Mouse (Mus musculus) embryo, embryonic 9.5 days (tissue): ENCODE results near the gene Glrx5.

ENCODE experiments used
- DNase-seq: peaks from one replicate; pipeline ENCODE4 v3.0.0-alpha.2; 2017; ENCODE audit errors: extremely low spot score

The Glrx5 gene

DNA sequence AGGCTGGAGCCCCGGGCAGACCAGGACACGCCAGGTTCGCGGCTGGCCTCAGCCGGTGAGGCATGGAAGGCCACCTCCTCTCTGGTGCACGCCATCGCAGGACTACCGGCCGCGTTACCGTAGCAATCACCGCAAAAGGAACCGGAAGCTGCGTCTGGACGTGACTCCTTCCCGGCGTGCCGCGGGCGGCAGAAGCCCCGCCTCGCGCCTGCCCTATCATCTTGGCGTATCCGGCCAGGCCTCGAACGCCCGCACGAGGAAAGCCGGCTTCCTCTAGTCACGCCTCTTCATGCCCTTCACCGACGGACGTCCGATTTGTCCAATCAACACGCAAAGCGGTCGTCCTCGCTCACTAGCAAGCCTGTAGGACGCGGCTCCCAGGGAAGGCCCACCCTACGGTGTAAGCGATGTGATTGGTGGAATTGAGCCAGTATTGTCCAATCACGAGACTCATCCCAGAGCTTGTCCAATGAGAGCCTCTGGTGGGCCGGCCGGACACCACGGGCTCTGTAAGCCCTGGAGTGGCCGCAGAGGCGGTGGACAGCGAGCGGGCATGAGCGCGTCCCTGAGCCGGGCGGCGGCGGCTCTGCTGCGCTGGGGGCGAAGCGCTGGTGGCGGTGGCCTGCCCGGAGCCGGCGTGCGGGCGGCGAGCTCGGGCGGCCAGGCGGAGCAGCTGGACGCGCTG lies at the start of gene Glrx5:
Glrx5 (plus strand) TSS at position 542 of the 685 bp plus-strand sequence.
- peak; percentile 97 for DNase-seq

- no peak for DNase-seq
These were observed 49.0 kb upstream of the Glrx5 start for GRCm38 (mm10) chr12:104983476-104983875.

DNA sequence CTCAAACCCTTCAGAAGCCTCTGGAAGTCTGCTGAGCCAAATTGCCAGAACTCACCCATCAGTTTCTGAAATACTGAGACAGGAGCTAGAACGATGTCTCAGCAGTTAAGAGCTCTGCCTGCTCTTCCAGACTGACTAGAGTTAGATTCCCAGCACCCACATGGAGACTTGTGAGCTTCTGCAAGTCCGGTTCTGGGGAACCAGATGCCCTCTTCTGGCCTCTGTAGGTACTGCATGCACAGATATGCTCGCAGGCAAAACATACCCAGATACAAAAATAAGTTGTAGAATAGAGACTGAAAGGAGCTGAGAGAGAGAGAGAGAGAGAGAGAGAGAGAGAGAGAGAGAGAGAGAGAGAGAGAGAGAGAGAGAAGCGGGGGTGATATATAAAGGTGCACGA lies 47.4 kb upstream of the Glrx5 start:
- DNase-seq: no peak

DNA sequence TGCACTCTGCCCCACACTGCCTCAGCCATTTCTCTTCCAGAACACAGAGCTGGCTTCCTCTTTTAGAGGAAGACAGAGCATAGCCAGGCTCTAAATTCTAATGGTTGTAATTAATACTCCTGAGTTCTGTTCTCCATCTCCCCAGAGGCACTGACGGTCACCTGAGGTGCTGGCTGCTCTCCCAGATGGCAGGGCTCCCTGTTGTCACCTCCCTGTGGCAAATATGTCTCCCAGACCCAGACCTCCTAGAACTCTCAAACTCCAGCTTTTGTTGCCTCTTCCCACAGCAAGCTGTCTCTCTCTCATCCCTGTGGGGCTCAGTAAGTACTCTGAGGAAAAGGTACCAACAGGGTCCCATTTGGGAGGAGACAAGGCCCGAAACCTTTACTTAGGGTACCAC lies 46.5 kb upstream of the Glrx5 start:
- DNase-seq: no peak

DNA sequence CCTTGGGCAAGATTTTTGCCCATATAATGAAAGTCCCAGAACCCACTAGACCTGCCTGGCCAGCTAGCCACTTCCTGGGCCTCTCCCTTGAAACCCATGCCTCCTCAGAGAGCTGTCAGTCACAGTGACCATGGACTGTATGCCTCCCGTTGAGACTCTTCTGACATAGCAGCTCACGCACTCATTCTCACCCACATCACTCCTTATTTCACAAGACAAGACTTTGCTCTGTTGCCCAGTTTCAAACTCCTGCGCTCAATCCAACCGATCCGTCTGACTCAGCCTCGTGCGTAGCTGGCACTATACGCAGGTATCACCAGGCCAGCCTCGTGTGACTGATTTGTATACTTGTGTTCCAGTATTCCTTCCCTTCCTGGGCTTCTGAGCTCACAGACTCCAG lies 45.7 kb upstream of the Glrx5 start:
- DNase-seq: no peak

GRCm38 (mm10) chr12:104987936-104988335 lies 44.6 kb upstream of the Glrx5 start:
- DNase-seq: no peak

DNA sequence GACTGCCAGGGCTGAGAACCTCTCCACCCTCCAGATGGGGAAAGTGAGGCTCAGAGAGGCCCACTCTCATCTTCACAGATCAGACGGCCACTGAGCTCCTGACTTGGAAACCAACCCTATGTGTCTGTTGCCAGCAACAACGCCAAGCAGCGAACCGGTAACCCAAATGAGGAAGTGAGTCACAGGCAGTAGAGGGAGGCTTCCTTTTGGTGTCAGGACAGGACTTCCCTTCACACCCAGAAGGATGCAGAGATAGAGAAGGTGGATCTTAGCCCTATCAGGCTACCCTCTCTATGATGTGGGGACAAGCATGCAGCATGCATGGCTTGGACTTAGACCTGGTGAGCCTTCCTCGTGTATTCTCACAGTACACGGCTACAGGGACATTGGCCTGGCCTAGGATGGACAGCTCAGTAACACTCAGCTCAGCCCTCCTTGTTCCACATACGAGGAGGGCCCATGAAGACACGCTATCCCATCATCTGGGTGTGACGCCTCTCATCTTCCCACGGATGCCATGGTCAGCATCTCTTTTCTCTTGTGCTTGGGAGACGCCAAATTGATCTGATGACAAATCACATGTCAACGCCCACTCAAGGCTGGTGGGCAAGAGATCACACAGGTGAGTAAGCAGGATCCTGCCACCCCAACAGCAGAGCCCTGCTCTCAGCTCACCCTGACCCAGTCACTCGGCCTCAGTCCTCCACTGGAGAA lies 41.6 kb upstream of the Glrx5 start:
- no peak for DNase-seq

DNA sequence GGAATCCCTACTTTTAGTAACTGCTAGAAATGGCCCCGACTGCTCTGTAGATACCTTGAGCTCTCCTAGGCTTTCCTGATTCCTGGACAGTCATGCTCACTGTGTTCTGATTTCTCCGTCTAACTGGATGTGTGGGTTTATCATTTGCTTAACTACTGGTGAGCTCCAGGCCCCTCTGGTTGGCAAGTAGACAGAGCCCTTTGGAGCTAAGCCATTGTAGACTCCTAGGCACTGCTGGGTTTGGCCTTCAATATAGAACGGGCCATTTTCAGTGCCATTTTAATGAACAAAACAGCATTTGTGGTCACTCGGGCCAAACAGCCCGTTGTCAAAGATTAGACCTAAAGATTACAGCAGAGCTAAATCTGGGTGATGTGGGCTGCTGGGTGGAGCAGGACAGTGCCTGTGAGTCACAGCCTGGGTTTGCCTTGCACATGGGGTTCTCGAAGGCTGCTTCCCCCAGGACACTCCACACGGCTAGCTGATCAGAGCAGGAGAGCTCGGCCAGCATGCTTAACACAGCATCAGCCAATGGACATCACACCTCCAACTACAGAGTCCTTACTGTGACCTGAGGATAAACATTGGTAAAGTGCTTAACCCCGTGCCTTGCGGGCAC lies 40.3 kb upstream of the Glrx5 start:
- no peak for DNase-seq

GRCm38 (mm10) chr12:104992838-104993237 lies 39.6 kb upstream of the Glrx5 start:
- DNase-seq: no peak

- no peak for DNase-seq
These were observed 37.1 kb upstream of the Glrx5 start for GRCm38 (mm10) chr12:104995259-104995876.

DNA sequence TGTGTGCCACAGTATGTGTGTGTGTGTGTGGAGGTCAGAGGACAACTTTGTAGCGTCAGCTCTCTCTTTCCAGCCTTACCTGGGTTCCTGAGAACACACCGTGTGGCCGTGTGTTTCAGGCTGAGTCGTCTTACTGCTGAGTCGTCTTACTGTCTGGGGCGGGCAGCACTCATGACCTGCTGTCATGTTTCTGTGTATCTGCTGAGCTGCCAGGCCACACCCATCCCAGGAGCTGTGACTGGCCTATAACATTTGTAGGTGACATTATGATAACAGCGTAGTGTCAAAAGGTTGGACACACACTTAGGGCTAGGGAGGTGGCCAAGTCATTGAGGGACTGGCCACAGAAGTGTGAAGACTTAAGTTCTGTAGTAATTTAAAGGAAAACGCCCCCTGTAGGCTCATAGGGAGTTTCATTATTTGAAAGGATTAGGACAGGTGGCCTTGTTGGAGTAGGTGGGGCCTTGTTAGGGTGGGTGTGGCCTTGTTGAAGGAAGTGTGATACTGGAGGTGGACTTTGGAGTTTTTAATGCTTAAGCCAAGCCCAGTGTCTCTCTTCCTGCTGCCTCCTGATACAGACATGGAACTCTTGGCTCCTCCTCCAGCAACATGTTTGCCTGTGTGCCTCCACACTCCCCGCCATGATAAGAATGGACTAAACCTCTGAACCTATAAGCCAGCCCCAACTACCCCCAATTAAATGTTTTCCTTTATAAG lies 36.3 kb upstream of the Glrx5 start:
- no peak for DNase-seq

DNA sequence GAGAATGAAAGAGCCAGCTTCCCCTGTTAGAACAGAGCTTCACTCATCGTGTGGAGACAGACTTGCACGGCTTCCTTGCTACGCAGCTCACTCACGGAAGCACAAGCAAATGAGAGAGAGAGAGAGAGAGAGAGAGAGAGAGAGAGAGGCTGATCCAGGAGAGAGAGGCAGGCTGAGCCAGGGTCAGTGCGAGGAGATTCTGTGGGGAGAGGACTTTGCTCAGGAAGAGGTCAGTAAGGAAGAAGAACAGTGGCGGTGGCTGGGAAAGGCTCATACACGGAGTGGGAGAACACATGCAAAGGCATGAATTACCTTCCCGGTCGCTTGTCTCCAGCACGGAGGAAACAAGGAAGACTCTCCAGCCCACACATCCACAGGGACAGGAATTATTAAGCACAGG lies 35.3 kb upstream of the Glrx5 start:
- no peak for DNase-seq

- no peak for DNase-seq
These were observed 34.7 kb upstream of the Glrx5 start for GRCm38 (mm10) chr12:104997641-104998293.

DNA sequence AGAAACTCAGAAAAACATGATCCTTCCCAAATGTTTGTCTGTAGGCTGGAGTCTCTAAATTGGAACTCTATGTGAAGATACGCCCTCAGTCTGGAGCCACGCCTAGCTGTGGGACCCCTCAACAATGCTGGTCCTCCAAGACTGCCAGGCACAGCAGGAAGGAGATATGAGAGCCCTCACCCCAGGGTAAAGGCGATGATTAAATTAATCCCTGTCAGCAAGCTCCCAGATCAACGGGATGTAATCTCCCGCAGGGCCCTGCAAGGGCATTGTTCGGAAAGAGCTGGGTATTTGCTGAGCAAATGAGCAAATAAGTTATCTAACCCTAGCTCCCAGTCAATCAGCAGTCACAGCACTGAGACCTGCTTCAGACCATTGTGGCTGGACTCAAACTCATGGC lies 33.9 kb upstream of the Glrx5 start:
- DNase-seq: no peak

GRCm38 (mm10) chr12:104999171-104999570 lies 33.3 kb upstream of the Glrx5 start:
- no peak for DNase-seq

DNA sequence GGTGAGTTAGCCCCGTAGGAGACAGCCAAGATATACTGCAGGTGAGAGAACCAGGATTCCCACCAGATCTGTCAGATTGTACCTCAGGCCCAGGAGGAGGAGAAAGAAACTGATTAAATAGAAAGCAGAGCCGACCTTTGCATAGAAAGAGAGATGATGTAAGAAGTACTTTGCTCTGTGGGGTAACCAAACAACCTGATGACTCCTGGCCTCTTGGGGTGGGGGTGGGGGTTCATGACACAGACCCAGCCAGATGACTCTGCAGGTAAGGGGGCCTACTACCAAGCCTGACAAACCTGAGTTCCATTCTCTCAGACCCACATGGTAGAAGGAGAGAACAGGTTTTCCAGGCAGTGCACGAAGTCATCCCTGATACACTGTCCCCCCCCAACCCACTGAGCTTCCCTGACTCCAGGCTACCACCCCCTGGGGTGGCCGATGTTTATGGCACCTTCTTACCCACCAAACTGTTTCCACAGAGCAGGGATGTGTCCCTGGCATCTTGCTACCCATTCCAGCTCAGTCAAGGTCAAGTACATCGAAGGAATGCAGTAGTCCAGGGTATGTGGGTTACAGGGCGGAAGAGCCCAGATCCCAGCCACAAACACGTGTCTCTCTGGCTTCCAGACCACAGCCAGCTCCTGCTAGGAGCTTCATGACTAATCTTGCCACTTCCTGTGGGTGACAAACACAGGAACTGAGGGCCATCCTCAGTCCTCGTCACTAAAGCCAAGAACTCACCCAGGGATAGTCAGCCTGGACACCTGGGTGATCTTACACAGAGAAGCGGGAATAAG lies 31.8 kb upstream of the Glrx5 start:
- no peak for DNase-seq

- DNase-seq: no peak
These were observed 31.2 kb upstream of the Glrx5 start for GRCm38 (mm10) chr12:105001317-105001716.

GRCm38 (mm10) chr12:105002340-105003132 lies 30.0 kb upstream of the Glrx5 start:
- no peak for DNase-seq

DNA sequence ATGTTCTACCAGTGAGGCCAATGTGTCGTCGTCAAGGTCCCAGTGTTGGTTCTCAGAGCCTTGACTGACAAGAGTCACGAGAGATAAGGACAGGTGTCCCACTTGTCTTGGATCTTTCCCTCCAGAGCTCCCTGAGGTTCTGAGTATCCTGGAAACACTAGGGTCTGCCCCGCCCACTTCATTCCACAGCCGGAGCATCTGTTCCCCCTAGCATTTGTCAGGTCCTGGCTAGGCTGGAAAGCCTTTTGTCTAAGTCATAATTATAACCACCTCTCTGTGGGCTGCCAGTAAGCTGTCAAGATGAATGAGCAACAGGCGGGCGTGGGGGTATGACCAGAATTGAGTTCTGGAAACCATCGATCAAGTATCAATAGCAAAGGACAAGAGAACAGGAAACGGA lies 29.3 kb upstream of the Glrx5 start:
- DNase-seq: no peak

- no peak for DNase-seq
These were observed 28.8 kb upstream of the Glrx5 start for GRCm38 (mm10) chr12:105003715-105004114.
